Mouse (Mus musculus): ENCODE measurements around the gene Gm20696.

The Gm20696 gene

DNA sequence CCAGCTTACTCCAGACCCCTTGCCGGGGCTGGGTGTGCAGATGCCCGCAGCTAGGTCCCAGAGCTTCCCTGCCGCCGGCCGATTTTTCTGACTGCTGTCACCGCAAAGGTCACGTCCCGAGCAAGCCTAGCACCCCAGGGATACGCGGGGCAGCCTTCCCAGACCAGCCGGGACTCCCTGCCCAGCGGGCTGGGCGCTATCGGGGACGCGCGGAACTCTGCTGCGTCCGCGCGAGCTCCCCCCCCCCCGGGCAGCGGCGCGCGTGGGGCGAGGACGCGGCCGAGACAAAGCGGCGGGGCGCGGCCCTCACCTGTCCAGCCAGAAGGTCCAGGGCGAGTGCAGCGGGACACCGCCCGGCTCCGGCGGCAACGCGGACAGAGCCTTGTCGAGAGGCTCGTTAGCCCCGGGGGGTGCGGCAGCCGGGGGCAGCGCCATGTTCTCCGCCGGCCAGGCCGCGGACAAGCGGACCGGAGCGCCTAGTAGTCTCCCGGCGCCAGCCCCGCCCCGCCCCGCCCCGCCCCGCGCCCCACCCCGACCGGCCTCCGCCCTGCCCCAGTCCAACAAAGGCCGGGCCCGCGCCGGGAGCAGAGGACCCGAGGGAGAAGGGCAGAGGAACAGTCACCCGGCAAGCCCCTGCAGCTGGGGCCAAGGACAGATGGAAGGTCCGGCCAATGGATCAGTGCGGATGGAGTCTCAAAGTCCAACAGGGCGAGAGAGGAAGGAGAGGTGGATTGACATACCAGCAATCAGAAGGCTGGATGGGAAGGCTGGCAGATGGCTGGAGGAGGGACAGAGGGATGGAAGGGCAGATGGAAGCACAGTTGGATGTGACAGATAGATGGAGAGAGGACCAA, at the start of gene Gm20696, which contains the start of gene Eif4e3:
Gene Gm20696 (minus strand): TSS at position 480 of the 854 bp plus-strand sequence.
Gene Eif4e3 (minus strand): TSS at position 454 of the 854 bp plus-strand sequence.
- no peak for DNase-seq

DNA sequence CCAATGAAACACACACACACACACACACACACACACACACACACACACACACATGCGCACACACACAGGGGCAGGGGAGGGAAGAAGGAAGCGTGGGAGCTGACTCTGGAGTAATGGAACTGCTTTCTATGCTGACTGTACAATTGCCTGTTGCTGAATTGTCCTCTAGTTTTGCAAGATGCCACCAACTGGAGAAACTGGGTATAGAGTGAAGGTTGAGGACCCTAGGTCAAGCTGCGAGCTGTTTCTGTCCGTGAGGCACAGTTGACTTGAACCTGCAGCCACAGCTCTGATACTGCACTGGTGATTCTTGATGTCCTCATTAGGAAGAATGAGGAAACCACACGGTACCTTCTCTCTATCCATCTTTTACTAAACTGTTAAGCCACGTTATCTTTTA, 49.3 kb upstream of the Gm20696 start:
- DNase-seq = no peak

DNA sequence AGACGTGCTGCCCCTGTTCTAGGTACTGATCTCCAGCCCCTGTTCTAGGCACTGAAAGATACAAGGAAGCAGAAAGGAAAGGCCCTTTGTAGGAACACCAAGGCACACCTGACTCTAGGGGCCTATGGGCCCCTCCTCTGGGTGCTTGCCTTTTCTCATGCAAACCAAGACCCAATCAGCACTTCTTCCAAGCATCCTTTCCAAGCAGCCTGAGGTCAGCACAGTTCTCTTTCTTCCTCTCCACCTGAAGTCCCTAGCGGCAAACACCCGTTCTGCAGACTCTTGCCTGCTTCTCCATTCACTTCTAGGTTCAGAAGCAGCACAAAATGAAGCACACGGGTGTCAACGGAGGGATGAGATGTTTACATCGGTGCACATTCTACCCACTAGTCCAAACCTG, 48.6 kb upstream of the Gm20696 start:
- no peak for DNase-seq

DNA sequence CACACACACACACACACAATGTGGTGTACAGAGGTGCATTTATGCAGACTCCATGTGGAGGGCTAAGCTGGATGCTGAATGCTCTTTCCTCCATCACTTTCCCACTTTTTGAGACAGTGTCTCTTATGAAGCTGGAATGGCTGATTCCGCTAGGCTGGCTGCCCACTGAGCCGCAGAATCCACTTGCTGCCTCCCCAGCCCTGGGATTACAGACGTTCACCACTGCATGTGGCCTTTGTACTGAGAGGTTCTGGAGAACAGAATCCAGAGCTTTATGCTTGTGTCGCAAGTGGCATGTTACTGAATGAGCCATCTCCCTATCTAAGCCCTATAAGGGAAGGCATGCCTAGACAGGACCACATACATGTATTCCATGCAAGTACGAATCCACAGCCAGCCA, 46.7 kb upstream of the Gm20696 start:
- DNase-seq = no peak

DNA sequence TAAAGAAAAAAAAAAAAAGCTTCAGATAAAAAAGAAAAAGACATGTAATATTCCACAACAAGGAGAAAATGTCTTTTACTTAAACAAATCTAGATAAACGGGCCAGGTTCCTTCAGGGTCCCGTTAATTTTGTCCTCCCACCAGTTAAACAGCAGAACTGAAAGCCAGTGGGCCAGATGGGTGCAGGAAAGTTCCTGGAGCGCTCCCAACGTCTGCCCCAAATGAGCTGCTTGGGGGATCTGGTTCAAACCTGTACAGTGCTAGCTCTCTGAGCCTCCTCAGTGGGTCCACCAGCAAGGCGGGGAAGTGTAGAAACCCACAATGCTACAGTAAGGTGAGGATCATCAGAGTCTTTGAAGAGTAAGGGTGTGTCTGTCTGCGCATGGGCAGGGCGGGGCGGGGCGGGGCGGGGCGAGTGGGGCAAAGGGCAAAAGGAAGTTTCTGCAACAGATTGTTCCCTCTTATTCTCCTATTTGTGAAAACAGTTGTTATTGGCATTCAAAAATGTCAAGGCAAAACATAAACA, 45.0 kb upstream of the Gm20696 start:
- DNase-seq = no peak

DNA sequence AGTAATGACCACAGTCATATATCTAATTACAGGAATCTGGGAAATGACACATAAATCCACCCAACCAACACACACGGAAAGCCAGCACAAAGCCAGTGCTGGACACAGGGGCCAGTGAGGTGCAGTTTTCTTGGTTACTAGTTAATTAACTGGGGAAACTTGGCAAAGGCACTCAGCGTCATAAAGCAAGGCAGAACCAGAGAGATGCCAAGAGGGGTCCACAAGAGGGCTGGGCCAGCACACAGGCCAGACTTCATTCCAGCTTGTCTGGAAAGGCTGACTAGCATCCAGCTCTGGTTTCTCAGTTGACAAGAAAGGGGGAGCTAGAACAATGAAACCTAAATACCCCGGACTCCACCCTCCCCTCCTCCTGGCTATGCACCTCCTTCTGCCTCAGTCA, 33.9 kb upstream of the Gm20696 start:
- no peak for DNase-seq

DNA sequence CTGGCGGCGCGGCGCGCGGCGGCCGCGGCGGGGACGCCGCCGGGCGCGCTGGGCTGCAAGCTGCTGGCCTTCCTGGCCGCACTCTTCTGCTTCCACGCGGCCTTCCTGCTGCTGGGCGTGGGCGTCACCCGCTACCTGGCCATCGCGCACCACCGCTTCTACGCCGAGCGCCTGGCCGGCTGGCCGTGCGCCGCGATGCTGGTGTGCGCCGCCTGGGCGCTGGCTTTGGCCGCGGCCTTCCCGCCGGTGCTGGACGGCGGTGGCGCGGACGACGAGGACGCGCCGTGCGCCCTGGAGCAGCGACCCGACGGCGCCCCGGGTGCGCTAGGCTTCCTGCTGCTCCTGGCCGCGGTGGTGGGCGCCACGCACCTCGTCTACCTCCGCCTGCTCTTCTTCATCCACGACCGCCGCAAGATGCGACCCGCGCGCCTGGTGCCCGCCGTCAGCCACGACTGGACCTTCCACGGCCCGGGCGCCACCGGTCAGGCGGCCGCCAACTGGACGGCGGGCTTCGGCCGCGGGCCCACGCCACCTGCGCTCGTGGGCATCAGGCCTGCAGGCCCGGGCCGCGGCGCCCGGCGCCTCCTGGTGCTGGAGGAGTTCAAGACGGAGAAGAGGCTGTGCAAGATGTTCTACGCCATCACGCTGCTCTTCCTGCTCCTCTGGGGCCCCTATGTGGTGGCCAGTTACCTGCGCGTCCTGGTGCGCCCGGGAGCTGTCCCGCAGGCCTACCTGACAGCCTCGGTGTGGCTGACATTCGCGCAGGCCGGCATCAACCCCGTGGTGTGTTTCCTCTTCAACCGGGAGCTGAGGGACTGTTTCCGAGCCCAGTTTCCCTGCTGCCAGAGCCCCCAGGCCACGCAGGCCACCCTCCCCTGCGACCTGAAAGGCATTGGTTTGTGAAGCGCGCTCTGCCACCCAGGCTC, 26.6 kb upstream of the Gm20696 start:
- peak; percentile 57 for DNase-seq

DNA sequence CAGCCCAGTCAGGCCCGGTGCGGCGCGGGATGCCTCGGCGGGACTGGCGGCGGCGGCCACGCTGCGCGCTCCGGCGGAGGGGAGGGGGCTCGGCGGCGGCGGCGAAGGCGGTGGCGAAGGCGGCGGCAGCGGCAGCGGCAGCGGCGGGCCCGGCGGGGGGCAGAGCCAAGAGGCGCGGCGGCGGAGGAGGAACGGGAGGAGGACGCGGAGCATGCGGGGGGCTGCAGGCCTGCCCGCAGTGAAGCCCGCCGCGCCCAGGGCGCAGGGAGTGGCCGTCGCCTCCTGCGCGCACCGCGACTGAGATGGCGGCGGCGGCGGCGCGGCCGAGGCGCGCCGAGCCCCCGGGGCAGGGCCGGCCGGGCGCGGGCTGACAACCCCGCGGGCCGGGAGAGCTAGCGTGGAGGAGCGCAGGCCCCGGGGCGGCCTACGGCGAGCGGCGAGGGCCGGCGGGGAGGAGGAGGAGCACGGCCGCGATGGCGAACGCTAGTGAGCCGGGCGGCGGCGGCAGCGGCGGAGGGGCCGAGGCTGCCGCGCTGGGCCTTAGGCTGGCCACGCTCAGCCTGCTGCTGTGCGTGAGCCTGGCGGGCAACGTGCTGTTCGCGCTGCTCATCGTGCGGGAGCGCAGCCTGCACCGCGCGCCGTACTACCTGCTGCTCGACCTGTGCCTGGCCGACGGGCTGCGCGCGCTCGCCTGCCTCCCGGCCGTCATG, 25.8 kb upstream of the Gm20696 start, which contains the start of gene Gpr27:
Gene Gpr27 (plus strand): TSS at position 474 of the 710 bp plus-strand sequence.
- peak; percentile 75 for DNase-seq

DNA sequence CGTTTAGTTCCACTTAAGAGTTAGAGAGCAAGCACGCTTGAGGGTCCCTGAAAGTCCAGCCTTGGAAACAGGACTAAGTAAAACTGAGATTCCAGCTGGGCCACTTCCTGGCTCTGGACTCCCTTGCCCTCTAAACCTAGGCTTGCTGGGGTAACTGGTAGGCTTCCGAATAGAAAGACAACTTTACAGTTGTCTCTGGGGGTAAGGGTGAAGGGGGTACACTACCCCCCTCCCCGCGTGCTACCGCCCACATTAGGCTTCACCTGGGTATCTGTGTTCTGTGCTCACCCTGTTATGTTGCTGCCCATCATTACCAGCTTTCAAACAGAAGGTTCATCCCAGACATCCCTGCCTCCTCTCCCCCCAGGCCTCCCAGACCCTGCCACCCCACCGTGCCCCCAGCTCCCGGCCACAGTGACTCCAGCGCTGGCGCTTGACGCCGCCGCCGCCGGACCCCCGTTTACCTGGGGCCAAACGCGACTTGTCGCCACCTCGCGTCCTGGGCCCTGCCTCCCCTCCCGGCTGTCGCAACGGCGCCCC, 25.1 kb upstream of the Gm20696 start:
- DNase-seq = peak; percentile 25

DNA sequence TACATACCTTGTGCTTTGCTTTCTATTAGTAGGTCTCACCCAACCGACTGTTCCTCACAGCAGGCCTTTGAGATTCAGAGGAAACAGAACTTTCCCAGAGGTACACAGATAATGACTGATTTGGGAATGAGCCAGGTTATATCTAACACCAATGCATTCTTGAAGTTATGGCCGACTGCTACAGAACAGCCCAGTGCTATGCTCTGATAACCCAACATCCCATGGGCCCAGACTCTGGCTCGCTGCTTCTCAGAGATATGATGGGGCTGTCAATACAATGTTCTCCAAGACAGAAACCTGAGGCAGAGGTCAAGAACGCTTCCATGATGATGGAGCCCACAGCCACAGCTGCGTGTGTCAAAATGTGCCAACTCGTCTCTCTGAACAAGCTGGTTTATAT, 21.9 kb upstream of the Gm20696 start:
- DNase-seq = no peak

DNA sequence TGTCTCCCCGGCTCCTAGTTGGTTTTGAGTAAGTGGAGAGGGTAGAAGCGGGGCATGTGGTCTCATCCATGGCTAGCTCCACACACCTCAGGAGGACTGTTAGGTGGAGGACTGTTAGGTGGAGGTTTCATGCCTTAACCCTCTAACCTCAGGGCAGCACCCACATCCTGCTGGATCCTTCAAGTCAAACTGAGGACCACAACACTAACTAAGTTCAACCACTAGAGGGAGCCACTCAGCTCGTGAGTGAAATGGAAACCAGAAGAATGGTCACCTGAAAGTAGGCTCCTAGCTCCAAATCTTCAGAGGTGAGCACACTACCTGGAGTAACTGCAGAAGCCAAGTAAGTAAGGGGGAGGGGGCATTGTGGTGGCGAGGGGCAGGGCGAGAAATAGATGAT, 18.3 kb upstream of the Gm20696 start:
- no peak for DNase-seq

DNA sequence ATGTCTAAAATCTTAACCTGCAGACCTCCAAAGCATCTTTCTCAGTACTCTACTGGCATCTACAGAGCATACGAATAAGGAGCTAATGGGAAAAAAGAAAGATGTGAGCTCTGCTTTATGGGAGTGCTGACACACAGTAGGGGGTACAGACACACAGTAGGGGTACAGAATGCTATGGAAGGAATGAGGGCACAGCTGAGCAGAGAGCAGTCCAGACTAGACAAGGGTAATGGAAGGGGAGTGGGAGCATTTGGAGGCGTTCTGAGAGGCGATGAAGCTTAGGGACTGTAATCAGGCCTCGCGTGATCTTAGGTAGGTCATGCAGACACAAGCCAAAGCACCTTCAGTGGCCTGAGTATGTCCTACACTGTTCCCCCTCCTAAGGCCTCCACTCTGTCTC, 17.4 kb upstream of the Gm20696 start:
- no peak for DNase-seq

DNA sequence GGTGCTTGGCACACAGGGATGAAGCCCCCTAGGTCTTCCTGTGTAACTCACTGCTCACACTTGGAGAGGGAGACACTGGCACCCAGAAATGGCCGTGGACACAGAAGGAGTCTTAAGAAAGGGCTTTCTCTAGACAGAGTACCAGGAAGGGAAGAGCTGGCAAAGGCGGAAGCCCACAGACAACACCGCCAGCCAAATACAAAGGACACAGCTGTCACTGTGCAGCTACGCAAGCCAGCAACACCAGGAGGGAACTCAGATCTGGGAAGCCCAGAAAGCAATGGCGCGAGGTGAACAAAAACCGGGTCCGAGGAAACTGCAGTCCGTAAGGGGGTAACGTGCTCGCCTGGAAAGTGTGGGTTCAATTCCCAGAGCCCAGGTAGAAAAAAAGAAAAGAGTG, 11.5 kb upstream of the Gm20696 start:
- no peak for DNase-seq

DNA sequence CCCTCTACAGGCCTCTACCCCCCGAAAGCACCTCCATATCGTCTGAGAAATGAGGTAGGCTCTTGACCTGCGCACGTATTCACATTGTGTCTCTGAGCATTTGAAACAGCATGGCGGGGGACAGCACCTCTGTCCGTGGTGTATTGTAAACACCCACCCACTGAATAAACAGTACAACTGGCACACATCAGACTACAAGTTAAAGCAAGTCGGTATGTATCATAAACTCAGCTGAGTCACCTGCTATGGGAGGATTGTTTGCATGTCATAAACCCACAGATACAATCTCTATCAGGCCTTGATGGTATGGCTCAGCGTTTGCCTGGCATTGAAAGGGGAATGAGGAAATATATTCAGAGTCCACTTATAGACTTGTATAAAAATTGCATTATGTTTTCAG, 10.7 kb upstream of the Gm20696 start:
- DNase-seq = no peak

DNA sequence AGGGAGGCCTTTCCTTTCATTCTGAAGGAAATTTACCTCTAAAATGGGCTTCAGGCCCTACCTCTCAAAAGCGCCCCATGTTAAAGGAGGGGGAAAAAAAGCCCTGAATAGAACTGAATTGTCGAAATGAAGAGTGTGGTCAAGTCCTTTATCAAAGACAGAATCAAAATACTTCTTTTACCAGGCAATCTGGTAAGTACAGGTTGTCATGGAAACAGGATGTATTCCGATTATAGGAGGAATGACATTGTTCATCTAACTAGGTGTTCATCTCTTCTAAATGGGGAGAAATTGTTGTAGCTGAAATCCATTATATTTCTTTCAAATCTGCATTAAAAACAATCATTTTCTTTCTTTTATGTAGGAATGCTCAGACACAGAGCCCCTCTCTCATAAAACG, 7.9 kb upstream of the Gm20696 start:
- no peak for DNase-seq

DNA sequence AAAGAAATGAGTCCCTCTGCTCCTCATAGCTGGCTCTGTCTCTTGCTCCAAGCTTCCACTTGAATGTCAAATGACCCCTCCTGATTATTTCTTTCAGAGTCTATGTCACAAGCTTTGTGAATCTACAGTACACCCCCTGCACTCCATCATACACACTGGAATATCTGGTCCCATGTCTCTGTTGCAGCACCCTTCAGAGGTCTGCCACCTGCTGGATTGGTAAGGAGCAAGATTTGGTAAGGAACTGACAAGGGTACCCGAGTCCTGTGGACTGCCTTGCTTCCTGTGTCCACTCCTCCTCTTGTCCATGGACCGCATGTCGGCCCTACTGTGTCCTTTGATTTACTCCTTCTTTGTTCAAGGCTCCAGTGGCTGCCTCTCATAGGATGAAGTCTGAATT, 5.2 kb upstream of the Gm20696 start:
- no peak for DNase-seq

DNA sequence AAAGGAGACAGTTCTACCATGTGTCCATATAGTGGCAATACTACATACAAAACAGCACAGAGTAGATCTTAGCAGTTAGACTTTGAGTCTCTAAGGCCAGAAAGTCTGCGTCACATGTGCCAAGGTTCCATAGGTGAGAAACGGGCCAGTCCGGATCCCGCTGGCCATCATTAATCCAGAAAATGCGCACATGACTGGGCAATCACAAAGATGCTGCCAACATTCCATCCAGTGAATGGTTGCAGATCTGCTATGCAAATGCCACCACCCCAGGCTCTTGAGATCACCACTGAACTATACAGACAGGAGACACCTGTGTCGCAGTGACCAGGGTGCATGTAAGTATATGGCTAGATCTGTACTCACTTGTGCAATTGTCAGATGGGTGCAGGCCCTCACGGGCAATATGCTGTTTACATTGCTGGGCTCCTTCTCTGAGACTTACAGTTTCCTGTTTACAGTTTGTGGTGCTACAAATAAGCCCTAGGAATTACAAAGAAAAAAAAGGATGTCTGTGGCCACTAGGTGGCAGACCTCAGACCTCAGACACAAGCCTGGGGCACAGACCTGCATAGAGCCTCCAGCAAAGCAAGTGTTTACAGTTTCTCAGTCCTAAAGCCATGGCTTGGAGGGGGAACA, 4.0 kb upstream of the Gm20696 start:
- no peak for DNase-seq

DNA sequence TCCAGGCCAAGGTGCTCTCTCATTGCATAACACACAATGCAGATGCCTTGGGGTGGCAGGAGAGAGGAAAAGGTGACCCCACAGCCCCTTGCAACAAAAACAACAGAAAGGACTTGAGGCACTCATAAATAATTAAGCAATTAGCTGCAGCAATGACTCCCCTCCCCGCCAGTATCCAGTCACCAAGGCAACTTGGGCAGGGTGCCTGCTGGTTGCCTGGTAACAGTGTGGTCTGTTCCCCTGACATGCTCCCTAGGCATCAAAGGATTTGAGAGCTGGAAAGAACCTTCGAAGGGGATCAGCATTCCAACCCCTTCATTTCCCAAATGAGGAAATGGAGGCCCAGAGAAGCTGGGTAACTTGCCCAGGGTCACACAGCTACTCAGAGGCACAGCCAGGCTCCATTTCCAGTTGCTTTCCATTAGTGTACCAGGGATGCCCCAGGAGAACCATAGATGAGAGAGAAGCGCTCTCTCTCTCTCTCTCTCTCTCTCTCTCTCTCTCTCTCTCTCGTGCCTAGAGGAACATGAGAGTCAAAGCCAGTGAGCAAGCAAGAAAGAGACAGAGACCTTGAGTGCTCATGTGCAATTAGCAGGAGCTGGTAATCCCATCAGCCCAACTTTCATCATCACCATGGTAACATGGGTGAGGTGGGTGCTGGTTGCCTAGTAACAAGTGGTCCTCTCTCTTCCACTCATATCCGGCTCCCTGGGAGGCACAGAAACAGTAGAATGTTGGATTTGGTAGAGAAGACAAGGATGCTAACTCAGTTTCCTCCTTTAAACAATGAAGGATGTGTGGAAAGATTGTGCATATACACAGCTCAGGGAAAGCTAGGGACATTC, 3.1 kb upstream of the Gm20696 start:
- peak; percentile 77 for DNase-seq

DNA sequence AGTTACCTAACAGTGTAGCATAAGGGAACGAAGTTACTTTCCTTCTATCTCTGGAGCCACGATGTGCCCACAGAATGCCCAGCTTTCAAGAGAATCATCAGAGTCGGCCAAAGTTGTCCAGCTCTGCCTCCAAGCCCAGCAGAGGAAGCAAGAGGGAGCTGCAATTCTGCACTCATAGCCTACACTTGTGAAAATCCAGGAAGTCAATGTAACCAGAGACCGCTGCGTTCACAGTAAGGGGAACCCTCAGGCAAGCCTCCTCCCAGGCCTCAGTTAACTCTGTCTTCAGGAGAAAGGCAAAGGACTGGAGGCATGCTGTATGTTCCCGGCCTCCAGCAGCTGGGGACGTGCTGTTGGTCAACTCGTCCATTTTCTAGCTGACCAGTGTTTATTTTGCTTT, 693 bp upstream of the Gm20696 start:
- DNase-seq = no peak

DNA sequence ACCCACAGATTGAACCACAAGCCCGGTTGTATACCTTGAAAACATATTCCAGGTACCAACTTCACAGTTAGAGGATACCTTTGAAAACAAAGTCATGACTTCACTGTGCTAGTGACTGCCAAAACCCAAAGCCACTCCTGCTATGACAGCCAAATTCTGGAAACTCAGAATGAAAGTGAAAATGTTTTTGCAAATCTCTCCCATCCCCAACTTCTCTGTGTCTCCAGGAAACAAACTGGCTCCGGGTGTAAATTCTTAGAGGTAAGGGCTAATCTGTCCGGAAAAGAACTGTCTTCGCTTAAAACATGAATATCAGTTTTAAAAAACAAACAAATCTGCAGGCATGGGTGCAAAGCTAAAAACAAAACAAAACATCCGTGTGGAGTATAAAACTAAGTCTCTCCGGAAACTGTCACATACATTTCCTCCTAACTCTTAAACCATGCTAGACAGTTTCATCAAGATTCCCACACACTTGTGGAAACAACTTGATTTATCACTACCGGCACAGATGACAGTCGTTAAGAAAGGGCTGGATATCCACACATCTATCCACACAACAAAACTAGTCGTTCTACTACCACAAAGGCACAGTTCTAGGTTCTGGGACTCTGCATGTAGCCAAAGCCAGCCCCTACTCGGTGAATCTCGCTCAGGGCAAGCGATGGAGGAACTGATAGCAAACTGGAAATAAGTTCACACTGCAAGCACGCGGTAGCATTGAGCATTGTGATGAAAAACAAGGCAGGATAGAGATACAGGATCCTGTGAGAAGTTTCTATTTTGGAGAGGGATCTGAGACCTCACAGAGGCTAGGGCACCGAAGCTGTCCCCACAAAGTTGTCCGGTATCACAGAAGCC, 910 bp downstream of the Gm20696 start:
- DNase-seq = no peak

Data from right cerebral cortex, postnatal 25 days (tissue).